Mouse (Mus musculus) liver, adult (tissue): ENCODE data around the gene Lrrfip2.

Source experiments
- GATA4 ChIP-seq: IDR thresholded peaks from 2 replicates; pipeline ENCODE4 v1.6.1; 2014; ENCODE audit warnings: mild to moderate bottlenecking, low read length; ENCODE audit not compliant: insufficient replicate concordance

Lrrfip2 gene

GRCm38 (mm10) chr9:111100406-111100805 is 17.0 kb upstream of the Lrrfip2 start:
- TF ChIP-seq GATA4: no peak

GRCm38 (mm10) chr9:111103293-111103692 is 14.1 kb upstream of the Lrrfip2 start:
- no peak for TF ChIP-seq GATA4

- TF ChIP-seq GATA4: no peak
These were observed 13.5 kb upstream of the Lrrfip2 start for GRCm38 (mm10) chr9:111103893-111104292.

DNA sequence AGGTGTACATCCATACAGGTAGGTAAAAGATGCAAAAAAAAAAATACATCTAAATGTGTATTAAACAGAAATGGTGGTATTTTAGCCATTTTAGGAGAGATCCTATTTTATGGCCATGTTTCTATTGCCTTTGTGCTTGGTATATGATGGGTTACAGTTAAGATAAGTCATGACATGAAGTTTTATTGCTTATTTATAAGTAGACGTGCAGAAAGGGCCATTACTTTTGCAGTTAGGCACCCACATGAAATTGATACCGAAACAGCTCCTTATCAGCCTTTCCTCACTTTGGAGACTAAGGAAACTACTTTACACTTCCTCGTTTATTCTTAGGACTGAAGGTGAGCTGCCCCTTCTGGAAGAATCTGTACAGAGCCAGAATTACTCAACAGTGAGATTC is 9.5 kb upstream of the Lrrfip2 start:
- no peak for TF ChIP-seq GATA4

DNA sequence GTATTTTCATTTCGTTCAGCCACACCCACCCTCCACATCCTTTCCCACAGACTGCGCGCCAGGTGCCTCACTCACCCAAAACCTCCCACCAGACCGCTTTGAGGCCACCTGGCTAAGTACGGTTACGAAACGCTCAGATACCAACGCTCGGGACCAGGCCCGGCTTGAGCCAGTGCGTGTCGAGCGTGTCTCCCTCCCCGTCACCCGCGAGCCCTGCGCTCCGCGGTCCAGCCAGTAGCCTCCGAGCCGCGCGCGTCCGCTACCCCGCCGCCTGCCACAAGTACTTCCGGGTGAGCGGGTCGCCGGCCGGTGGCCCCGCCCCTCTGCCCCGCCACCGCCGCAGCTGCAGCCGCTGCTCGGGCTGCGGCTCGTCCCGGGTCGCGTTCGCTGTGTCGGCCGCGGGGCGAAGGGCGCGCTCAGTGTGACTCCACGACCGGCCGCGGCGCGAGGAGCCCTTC is 431 bp downstream of the Lrrfip2 start:
- TF ChIP-seq GATA4: no peak; the same call in 1 of the 2 replicates

DNA sequence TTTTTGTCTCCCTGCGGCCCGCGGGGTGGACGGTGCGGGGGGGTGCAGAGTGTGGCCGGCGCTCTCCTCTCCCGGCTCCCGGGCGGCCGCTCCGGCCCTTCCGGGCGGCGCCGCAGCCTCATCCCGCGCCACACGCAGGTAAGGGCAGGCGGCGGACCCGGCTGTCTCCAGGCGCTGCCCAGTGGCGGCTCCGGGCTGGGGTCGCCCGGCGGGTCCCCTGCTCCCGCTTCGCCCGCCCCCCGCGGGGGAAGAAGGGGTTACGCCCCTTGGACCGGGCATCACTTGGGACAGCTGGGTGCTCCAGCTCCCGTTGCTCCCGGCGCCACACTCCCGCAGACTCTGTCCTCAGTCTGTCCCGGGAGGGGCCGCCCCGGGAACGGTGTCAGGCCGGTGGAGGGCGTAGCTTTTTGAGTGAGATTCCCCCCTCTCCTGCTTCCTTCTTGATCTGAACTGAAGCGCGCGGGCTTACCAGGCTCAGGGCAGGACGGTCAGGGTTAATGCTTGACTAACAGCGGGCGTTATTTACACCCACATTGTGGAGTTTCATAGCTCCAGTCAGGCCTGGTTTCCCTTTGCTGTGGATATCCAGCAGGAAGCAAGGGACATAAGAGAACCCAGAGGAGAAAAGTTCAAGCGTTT is 979 bp downstream of the Lrrfip2 start:
- no peak for TF ChIP-seq GATA4

GRCm38 (mm10) chr9:111118891-111119441 is 1.6 kb downstream of the Lrrfip2 start:
- no peak for TF ChIP-seq GATA4

GRCm38 (mm10) chr9:111122446-111122845 is 5.1 kb downstream of the Lrrfip2 start:
- TF ChIP-seq GATA4: no peak

DNA sequence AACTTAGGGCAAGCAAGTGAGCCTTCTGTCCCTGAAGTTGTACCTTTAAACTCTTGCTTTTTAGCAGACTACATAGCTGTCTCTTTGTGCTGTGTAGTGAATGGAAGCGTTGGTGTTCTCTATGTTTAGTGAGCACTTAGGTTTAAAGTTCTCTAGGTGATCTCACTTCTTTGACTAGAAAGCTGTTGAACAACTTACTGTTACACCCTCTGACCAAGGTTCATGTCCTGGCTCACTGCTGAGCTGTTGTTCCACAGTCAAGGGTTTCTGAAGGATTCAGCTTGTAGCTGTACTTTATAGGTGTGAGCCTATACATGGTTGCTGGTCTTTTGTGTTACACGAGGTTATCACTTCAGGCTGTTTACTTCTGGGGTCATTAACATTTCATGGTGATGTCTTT is 5.9 kb downstream of the Lrrfip2 start:
- no peak for TF ChIP-seq GATA4

GRCm38 (mm10) chr9:111124440-111124839 is 7.0 kb downstream of the Lrrfip2 start:
- TF ChIP-seq GATA4: no peak

DNA sequence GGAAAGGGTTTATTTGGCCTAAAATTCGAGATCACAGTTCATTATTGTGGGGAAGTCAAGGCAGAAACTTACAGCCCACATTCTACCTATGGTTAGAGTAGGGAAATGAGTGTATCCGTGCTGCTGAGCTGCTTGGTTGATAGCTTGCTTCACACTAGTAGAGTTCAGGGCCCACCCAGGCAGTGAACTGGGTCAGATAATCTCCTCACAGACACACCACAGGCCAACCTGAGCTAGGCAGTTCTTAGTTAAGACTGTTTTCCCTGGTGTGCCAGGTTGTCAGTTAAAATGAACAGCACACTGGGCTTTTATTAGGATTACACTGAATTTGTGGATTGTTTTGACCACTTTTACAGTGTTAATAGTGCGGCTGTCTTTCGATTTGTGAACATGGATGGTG is 9.3 kb downstream of the Lrrfip2 start:
- TF ChIP-seq GATA4: no peak

GRCm38 (mm10) chr9:111127749-111128148 is 10.4 kb downstream of the Lrrfip2 start:
- no peak for TF ChIP-seq GATA4

DNA sequence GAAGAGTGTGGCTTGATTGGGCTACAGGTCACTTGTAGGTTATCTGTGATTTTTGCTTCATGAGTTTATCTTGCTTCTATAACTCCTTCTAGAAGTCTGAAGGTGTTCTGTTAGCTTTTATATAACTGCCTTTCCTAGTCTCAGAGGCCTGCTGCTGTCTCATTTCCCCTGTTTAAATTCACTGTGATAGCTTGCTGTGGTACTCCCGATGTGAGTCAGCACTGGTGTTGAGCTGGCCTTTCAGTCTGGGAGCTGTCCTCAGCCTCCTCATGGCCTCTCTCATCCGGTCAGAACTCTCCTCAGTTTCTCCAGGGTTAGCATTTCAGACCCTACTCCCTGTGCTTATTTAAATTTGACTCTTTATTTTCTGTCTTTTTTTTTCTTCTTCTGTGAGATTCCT is 12.7 kb downstream of the Lrrfip2 start:
- no peak for TF ChIP-seq GATA4

- no peak for TF ChIP-seq GATA4
These were observed 20.8 kb downstream of the Lrrfip2 start for GRCm38 (mm10) chr9:111138161-111138560.

- no peak for TF ChIP-seq GATA4
These were observed 25.3 kb downstream of the Lrrfip2 start for GRCm38 (mm10) chr9:111142721-111143120.

DNA sequence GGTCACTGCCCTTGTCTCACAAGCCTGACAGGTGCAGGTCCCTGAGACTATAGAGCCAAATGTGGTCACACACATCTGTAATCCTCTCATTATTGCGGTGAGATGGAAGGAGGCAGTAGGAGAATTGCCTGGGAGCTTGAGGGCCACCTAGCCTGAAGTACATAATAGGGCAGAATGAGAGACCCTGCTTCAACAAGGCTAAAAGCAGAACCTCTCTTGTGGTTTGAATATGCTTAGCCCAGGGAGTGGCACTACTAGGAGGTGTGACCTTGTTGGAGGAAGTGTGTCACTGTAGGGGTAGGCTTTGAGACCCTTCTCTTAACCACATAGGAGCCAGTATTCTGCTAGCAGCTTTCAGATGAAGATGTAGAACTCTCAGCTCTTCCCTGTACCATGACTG is 26.0 kb downstream of the Lrrfip2 start:
- no peak for TF ChIP-seq GATA4

DNA sequence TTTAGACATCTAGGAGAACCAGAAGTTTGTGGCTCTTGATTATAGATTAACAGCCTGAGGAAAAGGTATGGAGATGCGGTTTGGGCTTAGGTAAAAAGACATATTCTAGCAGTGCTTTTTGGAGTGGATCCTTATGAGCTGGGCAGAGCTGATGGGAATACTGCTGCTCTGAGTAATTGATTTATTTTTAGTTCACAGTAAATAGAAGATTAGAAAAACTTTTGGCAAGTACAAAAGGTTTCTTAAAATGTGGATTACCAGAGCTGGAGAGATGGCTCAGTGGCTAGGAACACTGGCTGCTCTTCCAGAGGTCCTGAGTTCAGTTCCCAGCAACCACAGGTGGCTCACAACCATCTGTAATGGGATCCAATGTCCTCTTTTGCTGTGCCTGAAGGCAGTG is 27.3 kb downstream of the Lrrfip2 start:
- TF ChIP-seq GATA4: no peak

DNA sequence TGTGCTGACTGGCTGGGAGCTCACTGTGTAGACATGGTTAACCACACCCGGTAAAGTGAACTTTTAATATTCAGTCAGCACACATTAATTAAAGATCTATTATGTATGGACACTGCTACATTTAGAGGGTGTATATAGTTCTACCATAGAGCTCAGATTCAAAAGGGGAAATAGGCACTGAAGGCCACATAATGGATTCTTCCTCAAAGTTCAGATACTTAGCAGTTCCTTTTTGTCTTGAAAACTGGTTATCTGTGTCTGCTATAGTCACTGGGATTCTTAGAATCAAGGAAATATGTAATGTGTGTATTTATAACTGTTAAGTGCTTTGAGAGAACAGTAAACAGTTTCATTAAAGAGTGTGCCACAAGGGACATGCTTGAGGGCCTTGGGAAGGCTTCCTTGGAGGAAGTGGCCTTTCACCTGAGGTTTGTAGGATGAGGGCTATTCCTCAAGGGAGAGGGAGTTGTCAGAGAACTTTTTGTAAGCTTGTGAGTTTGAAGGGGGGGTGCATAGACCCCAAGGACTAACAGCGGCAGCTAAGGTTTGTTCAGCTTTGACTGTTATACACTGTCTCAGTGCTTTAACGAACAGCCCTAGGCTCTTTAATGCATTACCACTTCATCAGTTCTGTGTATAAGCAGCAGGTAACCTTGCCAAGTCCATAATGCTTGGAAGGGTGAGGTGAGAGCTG is 28.3 kb downstream of the Lrrfip2 start:
- no peak for TF ChIP-seq GATA4
